Mouse (Mus musculus) heart, embryonic 15.5 days (tissue): ENCODE results near the gene Slc39a11. TPM values are rescaled to one million over a fixed set of nuclear protein-coding genes. Genes with fewer than 3 reads are reported as not detected.

Source experiments
- ATAC-seq: fragments of 200-750 bp; cut with Nextera tagmentation; replicated peaks from 2 replicates; pipeline ENCODE4 v1.8.0; 2017; ENCODE audit warnings: low read depth, moderate TSS enrichment; ENCODE audit not compliant: insufficient number of reproducible peaks, insufficient read depth, low FRiP score
- H3K27ac ChIP-seq: fragments of 300-500 bp; sonication (generic); 2 replicates; pipeline ENCODE4 v1.5.1; 2015; ENCODE audit warnings: mild to moderate bottlenecking, inconsistent platforms
- H3K27me3 ChIP-seq: fragments of 300-500 bp; sonication (generic); 2 replicates; pipeline ENCODE4 v1.6.1; 2015; ENCODE audit warnings: inconsistent platforms
- H3K36me3 ChIP-seq: fragments of 300-500 bp; sonication (generic); 2 replicates; pipeline ENCODE4 v1.6.1; 2015; ENCODE audit warnings: mild to moderate bottlenecking, inconsistent platforms
- H3K4me1 ChIP-seq: fragments of 300-500 bp; sonication (generic); replicated peaks from 2 replicates; pipeline ENCODE4 v1.6.1; 2015; ENCODE audit warnings: inconsistent platforms
- H3K4me2 ChIP-seq: fragments of 300-500 bp; sonication (generic); 2 replicates; pipeline ENCODE4 v1.6.1; 2015; ENCODE audit warnings: inconsistent platforms, mild to moderate bottlenecking, moderate library complexity
- H3K4me3 ChIP-seq: fragments of 300-500 bp; sonication (generic); 2 replicates; pipeline ENCODE4 v1.5.1; 2015; ENCODE audit warnings: mild to moderate bottlenecking, inconsistent platforms
- H3K9ac ChIP-seq: fragments of 300-500 bp; sonication (generic); 2 replicates; pipeline ENCODE4 v1.6.1; 2015; ENCODE audit warnings: mild to moderate bottlenecking, inconsistent platforms
- H3K9me3 ChIP-seq: fragments of 300-500 bp; sonication (generic); replicated peaks from 2 replicates; pipeline ENCODE4 v1.6.1; 2016; ENCODE audit warnings: inconsistent platforms
- WGBS: fragments of 180-500 bp; shearing (Covaris S2); methylation state at CpG from one replicate; pipeline ENCODE4 v1.1.7; 2015; ENCODE audit warnings: mixed read lengths; 5-methylcytosine and 5-hydroxymethylcytosine counted together
- polyA plus RNA-seq: library from polyadenylated mRNA; unstranded; fragments of >200 nt; fragmentation: Nextera tagmentation; extraction: Ambion mirVana; gene quantifications from 2 replicates; pipeline ENCODE4 v1.2.1, GENCODE M21; 2015

Gene Slc39a11
- polyA plus RNA-seq, 1 experiment from 2014 or later, result 13.4 TPM

- H3K36me3 ChIP-seq, result no peaks in the 10 kb centered on the region
- no peaks in the 10 kb centered on the region for H3K4me1 ChIP-seq
- no peak overlapping the region for H3K4me3 ChIP-seq
- H3K27me3 ChIP-seq, result no peaks in the 10 kb centered on the region
- no peak overlapping the region for H3K27ac ChIP-seq
- H3K9me3 ChIP-seq, result no peaks in the 10 kb centered on the region
- no peak for ATAC-seq
- no peak overlapping the region for H3K4me2 ChIP-seq
- 81% methylated on average over 17 of the region's 17 CpGs for WGBS
- H3K9ac ChIP-seq, result no peak overlapping the region
Observed at GRCm38 (mm10) chr11:113267516-113268230, 382.2 kb downstream of the Slc39a11 start.

- no peak overlapping the region for H3K9ac ChIP-seq
Observed at GRCm38 (mm10) chr11:113266706-113267105, 383.2 kb downstream of the Slc39a11 start.

DNA sequence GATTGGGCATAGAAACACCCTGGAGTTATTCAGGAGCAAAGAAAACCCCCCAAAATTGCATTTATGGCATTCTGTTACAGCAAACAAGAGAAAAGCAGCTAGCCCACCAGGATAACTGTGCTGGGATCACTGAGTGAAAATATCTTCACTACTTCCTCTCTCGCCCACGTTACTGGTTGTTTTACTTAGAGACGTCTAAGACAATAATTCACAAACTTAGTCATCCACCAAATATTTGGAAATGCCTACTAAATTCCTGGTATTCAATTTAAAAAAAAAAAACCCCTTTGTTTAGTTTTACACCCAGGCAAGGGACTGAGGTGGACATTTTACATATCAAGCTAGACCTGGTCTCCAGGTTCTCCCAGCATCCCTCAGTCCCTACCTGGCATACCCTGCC, 384.3 kb downstream of the Slc39a11 start:
- H3K4me1 ChIP-seq, result peaks cover 16% of the 10 kb centered on the region
- 52% methylated on average over 3 of the region's 3 CpGs for WGBS
- H3K27me3 ChIP-seq, result no peaks in the 10 kb centered on the region
- no peak overlapping the region for H3K9ac ChIP-seq
- ATAC-seq, result no peak
- H3K4me3 ChIP-seq, result no peak overlapping the region
- no peak overlapping the region for H3K4me2 ChIP-seq
- no peak overlapping the region for H3K27ac ChIP-seq
- no peaks in the 10 kb centered on the region for H3K9me3 ChIP-seq
- H3K36me3 ChIP-seq, result no peaks in the 10 kb centered on the region

More at GRCm38 (mm10) chr11:113266706-113267105, 383.2 kb downstream of the Slc39a11 start:
- H3K4me1 ChIP-seq, result peaks cover 6% of the 10 kb centered on the region
- H3K27me3 ChIP-seq, result no peaks in the 10 kb centered on the region
- H3K36me3 ChIP-seq, result no peaks in the 10 kb centered on the region
- H3K9me3 ChIP-seq, result no peaks in the 10 kb centered on the region
- H3K4me3 ChIP-seq, result no peak overlapping the region
- 43% methylated on average over 4 of the region's 4 CpGs for WGBS
- H3K27ac ChIP-seq, result no peak overlapping the region
- no peak overlapping the region for H3K4me2 ChIP-seq
- ATAC-seq, result no peak

DNA sequence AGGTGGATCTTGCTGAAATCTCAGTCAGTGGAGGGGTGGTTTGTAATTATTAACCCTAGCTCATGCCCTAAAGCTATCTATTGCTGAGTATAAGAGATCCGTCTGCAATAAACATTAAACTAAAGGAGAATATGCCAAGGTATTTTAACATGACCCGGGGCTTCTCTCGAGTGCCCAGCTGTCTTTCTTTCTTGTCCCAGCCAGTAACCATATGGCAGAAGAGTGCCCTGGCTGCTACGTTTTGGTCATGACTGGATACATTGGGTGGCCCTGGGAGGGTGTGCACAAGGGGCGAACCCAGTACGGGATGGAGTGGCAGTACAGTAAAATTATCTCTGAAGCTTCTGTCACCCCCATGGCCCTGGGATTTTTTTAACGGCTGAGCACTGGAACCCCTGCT, 385.9 kb downstream of the Slc39a11 start:
- no peak overlapping the region for H3K4me2 ChIP-seq
- H3K36me3 ChIP-seq, result no peaks in the 10 kb centered on the region
- WGBS, result 79% methylated on average over 7 of the region's 7 CpGs
- peaks cover 16% of the 10 kb centered on the region for H3K4me1 ChIP-seq
- no peaks in the 10 kb centered on the region for H3K27me3 ChIP-seq
- no peak for ATAC-seq
- no peaks in the 10 kb centered on the region for H3K9me3 ChIP-seq
- no peak overlapping the region for H3K27ac ChIP-seq
- H3K4me3 ChIP-seq, result no peak overlapping the region
- H3K9ac ChIP-seq, result no peak overlapping the region

- Histone ChIP-seq H3K9ac (no peak overlapping the region), H3K4me1 (peaks cover 16% of the 10 kb centered on the region), H3K27ac (0 out of 2 replicates have a peak overlapping the region, but pooled peaks have one; percentile 9), H3K4me2 (no peak overlapping the region), H3K9me3 (no peaks in the 10 kb centered on the region), H3K27me3 (no peaks in the 10 kb centered on the region), H3K4me3 (no peak overlapping the region), H3K36me3 (no peaks in the 10 kb centered on the region)
- 28% methylated on average over 8 of the region's 8 CpGs for WGBS
- no peak for ATAC-seq
Observed at GRCm38 (mm10) chr11:113262062-113262461, 387.8 kb downstream of the Slc39a11 start.

DNA sequence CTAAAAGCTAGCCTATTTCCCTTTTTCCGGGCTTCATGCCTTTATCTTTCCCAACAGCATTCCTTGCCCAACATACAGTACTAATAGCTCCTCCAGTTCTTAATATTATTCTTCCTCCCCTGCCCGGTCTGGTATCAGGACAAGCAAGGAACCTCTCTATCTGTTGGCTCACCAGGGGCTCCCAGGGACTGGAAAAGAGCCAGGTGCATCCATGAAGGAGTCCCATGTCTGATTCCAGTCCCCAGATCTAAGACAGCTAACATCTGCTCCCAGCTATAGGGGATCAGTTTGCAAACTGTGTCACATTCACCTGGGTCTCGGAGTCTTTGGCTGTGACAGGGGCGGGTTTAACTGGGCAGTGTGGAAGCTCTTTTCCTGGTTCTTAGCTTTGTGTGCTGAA, 388.5 kb downstream of the Slc39a11 start:
- 53% methylated on average over 4 of the region's 4 CpGs for WGBS

DNA sequence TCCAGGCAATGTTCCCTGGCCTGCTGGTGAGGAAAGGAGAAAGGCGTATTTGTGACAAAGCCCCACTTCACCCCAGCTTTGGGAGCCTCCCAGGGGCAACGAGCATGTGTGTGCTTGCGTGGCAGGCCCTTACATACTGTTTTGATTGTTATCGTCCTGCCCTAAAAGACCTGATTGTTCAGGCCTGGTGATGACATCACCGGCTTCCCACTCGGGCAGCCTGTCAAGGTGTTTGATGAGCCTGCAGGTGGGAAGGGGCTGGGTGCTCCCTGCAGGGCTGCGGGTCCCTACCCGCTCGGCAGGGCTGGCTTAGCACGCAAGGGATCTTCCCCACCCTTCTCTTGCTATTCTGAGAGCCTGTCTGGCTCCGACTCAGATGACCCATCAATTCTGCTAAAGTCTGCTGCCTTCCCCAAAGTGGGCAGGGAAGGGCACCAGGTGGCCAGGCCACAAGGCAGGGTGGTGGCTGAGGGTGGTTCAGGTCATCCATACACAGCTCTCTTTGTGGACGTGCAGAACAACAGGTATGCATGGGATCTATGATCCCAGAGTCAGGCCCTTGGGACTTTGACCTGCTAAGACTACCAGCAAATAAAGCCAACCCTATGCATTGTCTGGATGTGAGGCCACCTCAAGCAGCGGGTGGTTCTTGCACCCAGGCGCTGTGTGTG, 390.0 kb downstream of the Slc39a11 start:
- Histone ChIP-seq H3K9ac (no peak overlapping the region), H3K27ac (no peak overlapping the region), H3K4me2 (no peak overlapping the region), H3K9me3 (no peaks in the 10 kb centered on the region), H3K4me3 (no peak overlapping the region), H3K36me3 (no peaks in the 10 kb centered on the region), H3K27me3 (no peaks in the 10 kb centered on the region), H3K4me1 (peaks cover 21% of the 10 kb centered on the region)
- no peak for ATAC-seq
- WGBS, result 76% methylated on average over 14 of the region's 14 CpGs

More for the DNA sequence above, 388.5 kb downstream of the Slc39a11 start:
- Histone ChIP-seq H3K27ac (0 out of 2 replicates have a peak overlapping the region, but pooled peaks have one; percentile 9), H3K4me3 (no peak overlapping the region), H3K27me3 (no peaks in the 10 kb centered on the region), H3K4me1 (peaks cover 16% of the 10 kb centered on the region), H3K9ac (no peak overlapping the region), H3K36me3 (no peaks in the 10 kb centered on the region), H3K9me3 (no peaks in the 10 kb centered on the region), H3K4me2 (no peak overlapping the region)
- no peak for ATAC-seq

DNA sequence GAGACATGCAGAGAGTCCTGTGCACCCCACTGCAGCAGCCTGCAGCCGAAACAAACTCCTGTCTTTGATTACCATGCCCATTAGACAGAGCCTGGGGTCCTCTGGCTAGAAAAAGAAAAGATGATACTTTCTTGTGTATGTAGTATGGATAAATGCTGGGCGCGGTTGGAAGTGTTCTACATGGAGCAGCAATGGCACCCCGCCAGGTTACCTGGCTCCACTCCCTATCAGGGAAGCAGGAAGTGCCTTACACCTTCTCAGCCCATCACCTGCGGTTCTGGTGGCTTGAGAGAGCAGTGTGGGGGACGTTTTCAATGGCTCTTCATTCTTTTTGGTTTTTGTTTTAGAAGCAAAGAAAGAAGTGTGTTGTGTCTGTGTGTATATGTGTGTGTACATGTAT, 391.9 kb downstream of the Slc39a11 start:
- WGBS, result 78% methylated on average over 6 of the region's 6 CpGs
- no peak overlapping the region for H3K27ac ChIP-seq
- no peaks in the 10 kb centered on the region for H3K36me3 ChIP-seq
- ATAC-seq, result no peak
- no peak overlapping the region for H3K9ac ChIP-seq
- H3K4me3 ChIP-seq, result no peak overlapping the region
- H3K27me3 ChIP-seq, result no peaks in the 10 kb centered on the region
- H3K4me2 ChIP-seq, result no peak overlapping the region
- H3K4me1 ChIP-seq, result peaks cover 25% of the 10 kb centered on the region
- H3K9me3 ChIP-seq, result no peaks in the 10 kb centered on the region

DNA sequence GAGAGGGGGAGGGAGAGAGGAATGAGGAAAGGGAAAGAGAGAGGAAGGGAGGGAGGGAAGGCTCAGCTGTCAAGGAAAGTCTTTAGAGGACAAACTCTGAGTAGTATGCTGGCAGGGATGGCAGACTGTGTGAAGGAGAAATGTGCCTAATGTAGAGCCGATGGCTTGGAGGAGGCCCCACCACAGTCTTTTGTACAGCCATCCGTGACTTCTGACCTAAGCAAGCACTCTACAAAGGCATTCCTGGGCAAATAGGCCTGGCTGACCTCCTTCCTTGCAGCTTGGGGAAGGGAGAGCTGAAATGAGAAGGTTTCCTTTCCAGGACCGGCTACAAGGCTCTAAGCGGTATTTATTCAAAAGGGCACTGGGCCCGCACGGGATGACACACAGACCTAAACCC, 395.2 kb downstream of the Slc39a11 start:
- 62% methylated on average over 6 of the region's 6 CpGs for WGBS
- H3K4me1 ChIP-seq, result peaks cover 9% of the 10 kb centered on the region
- H3K27ac ChIP-seq, result no peak overlapping the region

GRCm38 (mm10) chr11:113253169-113253568, 396.7 kb downstream of the Slc39a11 start:
- H3K27me3 ChIP-seq, result no peaks in the 10 kb centered on the region
- H3K4me3 ChIP-seq, result no peak overlapping the region
- H3K36me3 ChIP-seq, result no peaks in the 10 kb centered on the region
- H3K4me2 ChIP-seq, result no peak overlapping the region
- H3K9ac ChIP-seq, result no peak overlapping the region
- no peak for ATAC-seq
- peaks cover 9% of the 10 kb centered on the region for H3K4me1 ChIP-seq
- H3K27ac ChIP-seq, result no peak overlapping the region
- 75% methylated on average over 4 of the region's 4 CpGs for WGBS
- H3K9me3 ChIP-seq, result no peaks in the 10 kb centered on the region

More for the DNA sequence above, 395.2 kb downstream of the Slc39a11 start:
- Histone ChIP-seq H3K36me3 (no peaks in the 10 kb centered on the region), H3K27me3 (no peaks in the 10 kb centered on the region), H3K9me3 (no peaks in the 10 kb centered on the region), H3K4me2 (no peak overlapping the region), H3K9ac (no peak overlapping the region), H3K4me3 (no peak overlapping the region)
- no peak for ATAC-seq

GRCm38 (mm10) chr11:113251172-113251571, 398.7 kb downstream of the Slc39a11 start:
- Histone ChIP-seq H3K36me3 (no peaks in the 10 kb centered on the region), H3K4me3 (no peak overlapping the region), H3K4me2 (no peak overlapping the region), H3K9me3 (no peaks in the 10 kb centered on the region), H3K27me3 (no peaks in the 10 kb centered on the region), H3K4me1 (peaks cover 9% of the 10 kb centered on the region), H3K27ac (no peak overlapping the region), H3K9ac (no peak overlapping the region)
- 80% methylated on average over 7 of the region's 7 CpGs for WGBS
- ATAC-seq, result no peak

DNA sequence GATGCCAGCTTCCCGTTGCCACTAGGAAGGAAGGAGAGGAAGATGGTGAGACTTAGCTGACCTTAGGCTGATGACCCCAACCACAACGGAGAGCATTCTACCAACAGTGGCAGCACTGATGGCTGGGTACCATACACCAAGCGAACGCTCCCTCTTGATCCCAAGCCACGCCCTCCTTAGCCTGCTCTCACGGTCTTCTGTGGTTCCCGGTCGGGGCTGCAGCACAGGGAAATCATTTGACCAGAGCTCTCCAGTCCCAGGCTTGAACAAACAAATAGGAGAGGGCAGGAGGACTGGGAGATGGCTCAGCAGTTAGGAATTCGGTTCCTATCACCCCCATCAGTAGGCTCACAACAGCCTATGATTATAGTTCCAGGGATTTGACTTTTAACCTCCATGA, 403.4 kb downstream of the Slc39a11 start:
- no peaks in the 10 kb centered on the region for H3K36me3 ChIP-seq
- no peaks in the 10 kb centered on the region for H3K4me1 ChIP-seq
- WGBS, result 61% methylated on average over 9 of the region's 9 CpGs

More for the DNA sequence above, 403.4 kb downstream of the Slc39a11 start:
- no peaks in the 10 kb centered on the region for H3K27me3 ChIP-seq
- no peak overlapping the region for H3K4me2 ChIP-seq
- H3K9me3 ChIP-seq, result no peaks in the 10 kb centered on the region
- H3K27ac ChIP-seq, result no peak overlapping the region
- no peak for ATAC-seq
- H3K9ac ChIP-seq, result no peak overlapping the region
- H3K4me3 ChIP-seq, result no peak overlapping the region
